Mouse (Mus musculus) small intestine, adult 10 weeks (tissue): ENCODE measurements around the gene Ptges2. TPM values are rescaled to one million over a fixed set of nuclear protein-coding genes. Genes with fewer than 3 reads are reported as not detected.

Source experiments
- polyA plus RNA-seq: library from polyadenylated mRNA; stranded (reverse); fragments of 350-450 nt; fragmentation: Illumina TruSeq; extraction: RNeasy Lipid Tissue Mini Kit (QIAGEN cat#74804); gene quantifications from one replicate; pipeline ENCODE4 v1.2.3, GENCODE M21; 2014; ENCODE audit warnings: low replicate concordance

Ptges2 gene
- polyA plus RNA-seq: 1.1 TPM

DNA sequence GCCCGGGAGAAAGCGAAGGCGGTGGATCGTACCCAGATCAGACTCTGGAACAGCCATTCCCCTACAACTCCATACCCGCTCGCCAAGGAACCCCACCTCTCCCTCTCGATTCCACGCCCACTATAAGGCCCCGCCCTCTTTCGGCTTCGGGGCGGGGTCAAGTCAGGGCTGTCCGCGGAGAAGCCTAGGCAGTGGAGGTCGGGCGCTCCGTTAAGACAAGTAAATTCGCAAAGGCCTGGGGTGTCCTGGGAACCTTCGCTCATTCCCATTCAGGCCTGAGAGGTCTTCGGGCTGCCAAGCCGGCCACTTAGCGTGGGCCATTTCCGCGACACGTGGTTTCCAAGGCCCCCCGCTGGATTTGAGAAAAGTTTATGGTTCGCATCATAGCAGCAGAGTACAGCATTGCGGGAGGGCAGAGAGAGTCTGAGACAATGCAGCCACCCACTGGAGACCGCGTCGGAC is at the start of gene Ptges2:
TSS of gene Ptges2 (plus strand) at position 413 of the 462 bp plus-strand sequence.

DNA sequence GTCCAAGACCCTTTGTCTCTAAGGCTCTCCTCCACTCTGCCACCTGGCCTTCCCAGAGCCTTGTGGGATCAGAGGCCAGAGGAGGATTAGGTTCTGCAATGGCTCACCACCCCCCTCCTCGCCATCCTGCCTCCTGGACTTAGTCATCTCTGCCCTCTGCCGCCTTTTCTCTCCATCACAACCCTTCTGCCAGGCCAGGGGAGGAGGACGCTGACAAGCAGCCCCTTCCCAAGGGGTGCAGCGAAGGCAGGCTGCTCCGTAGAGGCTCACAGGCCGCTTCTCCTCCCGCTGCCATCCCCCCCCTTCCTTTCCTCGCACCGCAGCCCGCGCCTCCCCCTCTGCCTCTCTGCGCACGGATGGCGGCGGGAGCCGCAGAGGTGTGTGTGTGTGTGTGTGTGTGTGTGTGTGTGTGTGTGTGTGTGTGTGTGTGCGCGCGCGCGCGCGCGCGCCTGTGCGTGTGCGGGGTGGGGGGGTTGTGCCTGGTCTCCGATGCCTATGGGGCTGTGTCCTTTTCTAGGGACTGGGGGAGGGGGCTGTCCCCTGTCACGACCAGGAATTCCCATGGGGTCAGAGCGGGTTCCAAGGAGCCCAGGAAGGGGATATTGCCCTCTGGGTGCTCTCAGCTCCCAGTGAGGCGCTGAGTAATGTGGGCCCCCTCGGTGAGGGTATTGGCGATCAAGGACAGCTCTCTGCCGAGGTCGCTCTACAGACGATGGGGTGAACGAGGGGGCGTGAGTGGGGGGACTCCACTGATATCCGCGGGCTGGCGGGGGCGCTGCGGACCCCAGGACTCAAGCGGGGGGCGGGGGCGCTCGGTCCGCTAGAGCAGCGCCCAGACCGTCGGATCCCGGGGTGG is 43.3 kb upstream of the Ptges2 start, which contains the start of gene Ciz1:
TSS of gene Ciz1 (plus strand) at position 177 of the 856 bp plus-strand sequence.

DNA sequence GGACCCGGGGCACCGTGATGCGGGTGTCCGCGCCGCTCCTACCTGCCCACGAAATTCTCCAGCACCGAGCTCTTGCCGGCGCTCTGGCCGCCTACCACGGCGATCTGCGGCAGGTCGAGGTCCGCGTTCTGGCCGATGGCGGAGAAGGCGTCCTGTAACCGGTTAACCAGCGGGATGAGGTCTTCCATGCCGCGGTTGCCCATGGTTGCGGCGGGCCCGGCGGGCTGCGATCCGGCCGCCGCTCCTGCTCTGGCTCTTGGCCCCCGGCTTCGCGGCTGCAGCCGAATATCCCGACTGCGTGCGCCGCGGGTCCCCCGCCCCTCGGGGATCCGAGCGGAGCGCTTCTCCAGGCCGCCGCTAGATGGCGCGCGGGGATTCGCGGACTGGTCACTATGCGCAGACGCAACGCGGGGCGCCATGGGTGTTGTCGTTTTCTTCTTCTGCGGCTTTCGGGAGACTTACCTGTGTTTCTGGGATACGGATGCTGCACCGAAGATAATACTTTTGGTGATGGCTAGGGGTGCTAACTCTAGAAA is 42.6 kb upstream of the Ptges2 start, which contains the start of gene Dnm1:
TSS of gene Dnm1 (minus strand) at position 332 of the 536 bp plus-strand sequence.

DNA sequence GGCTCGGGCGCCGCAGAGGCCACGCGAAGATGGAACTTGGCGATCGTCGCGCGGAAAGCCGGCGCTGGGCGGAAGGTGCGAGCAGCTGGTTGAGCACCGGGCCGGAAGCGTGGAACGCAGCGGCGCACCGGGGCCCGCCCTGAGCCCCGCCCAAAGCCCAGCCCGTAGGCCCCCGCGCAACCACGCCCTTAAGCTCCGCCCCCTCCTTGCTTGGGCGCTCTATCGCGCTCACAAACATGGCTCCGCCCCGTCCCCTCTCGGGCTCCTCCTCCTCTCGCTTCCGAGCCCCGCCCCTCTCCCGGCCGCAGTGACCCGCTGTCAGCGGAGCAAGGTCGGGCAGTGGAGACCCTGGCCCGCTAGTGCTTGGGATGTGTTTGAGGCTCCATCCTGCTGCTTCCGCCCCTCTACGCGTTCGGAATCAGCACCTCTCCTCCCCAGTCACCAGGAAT is 13.9 kb upstream of the Ptges2 start, which contains the start of gene 1110008P14Rik:
TSS of gene 1110008P14Rik (minus strand) at position 164 of the 449 bp plus-strand sequence.

DNA sequence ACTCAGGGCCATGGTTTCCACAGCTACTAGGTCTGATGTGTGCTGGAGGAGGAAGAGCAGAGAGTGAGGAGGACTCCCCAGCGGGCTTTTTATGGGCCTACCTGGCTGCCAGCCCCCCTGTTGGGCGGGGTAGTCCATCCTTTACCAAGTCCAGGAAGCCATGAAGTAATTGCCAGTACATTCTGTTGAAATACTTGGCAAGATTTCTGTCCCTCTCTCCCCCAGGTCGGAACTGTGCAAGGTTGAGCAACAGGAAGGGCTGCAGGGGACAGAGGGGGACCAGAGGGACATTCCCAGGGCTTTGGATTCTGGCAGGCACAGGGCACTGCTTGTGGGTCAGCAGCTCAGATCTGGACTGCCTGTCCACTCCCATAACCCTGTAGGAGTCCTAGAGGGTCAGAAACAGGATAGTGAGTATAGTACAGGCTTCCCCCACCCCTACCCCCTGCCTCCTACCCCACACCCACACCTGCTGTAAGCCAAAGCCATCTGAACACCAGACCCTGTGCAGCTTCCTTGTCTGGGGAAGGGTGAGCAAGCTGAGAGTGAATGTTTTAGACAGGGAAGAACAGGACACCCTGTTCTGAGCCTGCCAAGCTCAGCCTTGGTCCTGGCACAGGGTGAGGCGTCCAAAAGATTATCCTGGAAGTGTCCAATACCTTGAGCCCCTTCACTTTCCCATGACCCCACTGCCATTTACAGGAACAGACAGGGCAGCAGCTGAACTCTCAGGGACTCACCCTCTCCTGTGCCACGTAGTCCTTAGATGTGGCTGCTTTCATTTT is 7.8 kb upstream of the Ptges2 start, which contains the start of gene Lcn2:
TSS of gene Lcn2 (minus strand) at position 547 of the 785 bp plus-strand sequence.

DNA sequence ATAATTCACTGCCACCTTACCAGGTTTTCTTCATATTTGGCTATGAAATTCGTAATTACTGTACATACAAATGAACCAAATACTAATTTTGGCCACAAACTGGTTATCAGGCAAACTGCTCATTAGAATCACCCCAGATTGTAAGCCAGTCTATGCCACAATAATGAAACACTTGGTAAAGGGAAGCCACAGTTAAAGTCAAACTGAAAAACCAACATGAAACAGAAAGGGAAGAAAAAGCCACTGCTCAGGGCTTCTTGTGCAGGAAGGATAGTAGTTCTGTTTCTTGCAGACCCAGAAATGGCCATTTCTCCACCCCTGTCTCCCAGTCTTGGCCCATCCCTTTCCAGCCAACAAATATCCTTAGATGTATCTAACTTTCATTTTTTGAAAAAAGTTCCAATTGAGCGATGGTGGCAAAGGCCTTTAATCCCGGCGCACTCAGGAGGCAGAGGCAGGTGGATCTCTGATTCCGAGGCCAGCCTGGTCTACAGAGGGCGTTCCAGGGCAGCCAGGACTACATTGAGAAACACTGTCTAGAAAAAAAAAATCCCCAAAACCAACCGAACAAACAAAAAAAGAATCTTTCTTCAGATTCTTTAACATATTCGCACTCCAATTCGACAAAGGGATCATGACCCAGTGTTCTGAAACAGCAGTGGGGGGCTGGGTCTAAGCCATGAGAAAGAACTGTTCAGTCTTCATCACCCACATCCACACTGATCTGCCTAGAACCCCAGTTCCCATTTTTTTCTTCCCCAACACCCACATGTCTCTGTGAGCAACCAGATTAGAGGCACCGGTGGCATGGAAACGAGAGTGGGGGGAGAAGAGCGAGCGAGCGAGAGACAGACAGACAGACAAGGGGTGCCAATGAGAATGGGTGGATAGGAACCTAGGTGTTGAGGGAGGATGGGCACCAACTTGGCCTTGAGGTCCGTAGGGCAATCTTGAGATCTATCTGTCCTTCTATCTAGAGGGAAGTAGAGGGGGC is 54.4 kb downstream of the Ptges2 start, which contains the start of gene Naif1:
TSS of gene Naif1 (plus strand) at position 697 of the 994 bp plus-strand sequence.

DNA sequence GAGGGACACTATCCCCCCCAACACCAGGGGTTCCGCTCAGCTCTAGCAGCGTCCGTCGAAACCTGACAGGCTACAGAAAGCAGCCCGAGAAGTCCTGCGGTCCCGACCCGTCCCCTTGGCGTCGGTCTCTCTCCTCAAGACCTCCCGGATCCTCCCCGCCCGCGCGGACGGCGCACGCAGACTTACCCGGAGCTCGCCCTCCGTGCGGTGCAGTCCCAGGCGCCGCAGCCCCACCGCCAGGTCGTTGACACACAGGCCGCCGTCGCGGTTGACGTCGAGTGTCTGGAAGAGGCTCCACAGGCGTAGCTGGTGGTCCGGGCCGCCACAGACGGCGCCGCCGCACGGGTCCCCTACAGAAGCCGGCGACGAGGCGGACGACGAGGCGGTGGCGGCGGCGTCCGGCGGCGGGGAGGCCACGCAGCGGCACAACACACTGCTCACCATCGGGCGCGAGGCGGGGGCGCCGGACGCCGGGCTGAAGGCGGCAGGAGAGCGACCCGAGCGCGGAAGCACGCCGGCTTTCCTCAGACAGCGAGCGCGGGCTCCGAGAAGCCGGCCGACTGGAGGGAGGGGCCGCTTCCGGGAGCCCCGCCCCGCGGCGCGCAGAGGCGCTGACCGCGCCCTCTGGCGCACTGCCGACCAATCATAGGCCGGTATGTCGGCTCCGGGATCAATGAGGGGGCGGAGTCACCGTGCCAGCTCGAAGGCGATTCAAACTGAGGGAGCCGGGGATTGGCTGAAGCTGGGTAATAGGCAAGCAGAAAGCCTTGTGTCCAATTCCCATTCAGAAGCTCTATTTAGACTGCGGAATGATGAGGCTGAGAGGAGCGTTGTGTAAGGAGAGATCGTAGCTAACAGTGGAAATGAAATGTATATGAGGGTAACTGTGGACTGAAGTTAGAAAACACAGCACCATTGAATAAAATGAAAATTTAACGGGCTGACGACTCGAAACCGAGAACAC is 55.5 kb downstream of the Ptges2 start, which contains the start of gene Slc25a25:
TSS of gene Slc25a25 (minus strand) at position 565 of the 964 bp plus-strand sequence.

Other genes starting within 250 kb of the Ptges2 start
- 7.7 TPM for gene Prrc2b, start 244.8 kb upstream of the Ptges2 start, polyA plus RNA-seq
- 1.7 TPM for gene Pomt1, start 159.3 kb upstream of the Ptges2 start, polyA plus RNA-seq
- gene Uck1, start 135.7 kb upstream of the Ptges2 start, polyA plus RNA-seq: 9.7 TPM
- 6.6 TPM for gene Golga2, start 108.5 kb upstream of the Ptges2 start, polyA plus RNA-seq
- 142 TPM for gene Swi5, start 107.8 kb upstream of the Ptges2 start, polyA plus RNA-seq
- gene Ciz1, start 43.6 kb upstream of the Ptges2 start, polyA plus RNA-seq: 9.2 TPM
- gene Dnm1, start 42.6 kb upstream of the Ptges2 start, polyA plus RNA-seq: 4.1 TPM
- 0.52 TPM for gene 1110008P14Rik, start 14.0 kb upstream of the Ptges2 start, polyA plus RNA-seq
- gene Lcn2, start 7.6 kb upstream of the Ptges2 start, polyA plus RNA-seq: not detected
- gene Naif1, start 54.6 kb downstream of the Ptges2 start, polyA plus RNA-seq: 0.59 TPM
- 2.0 TPM for gene Slc25a25, start 55.5 kb downstream of the Ptges2 start, polyA plus RNA-seq
- 15.2 TPM for gene Fam102a, start 139.4 kb downstream of the Ptges2 start, polyA plus RNA-seq
- gene Dpm2, start 175.0 kb downstream of the Ptges2 start, polyA plus RNA-seq: 2.4 TPM
- not detected for gene Pip5kl1, start 178.9 kb downstream of the Ptges2 start, polyA plus RNA-seq
- not detected for gene 9430097D07Rik, start 179.8 kb downstream of the Ptges2 start, polyA plus RNA-seq
- gene St6galnac4, start 191.2 kb downstream of the Ptges2 start, polyA plus RNA-seq: 0.59 TPM
- 0.30 TPM for gene St6galnac6, start 203.8 kb downstream of the Ptges2 start, polyA plus RNA-seq
- 0.33 TPM for gene Ak1, start 225.9 kb downstream of the Ptges2 start, polyA plus RNA-seq